Mouse (Mus musculus) left cerebral cortex, adult 18-20 months (tissue): ENCODE results near the gene 1810065E05Rik. TPM values are rescaled to one million over a fixed set of nuclear protein-coding genes. Genes with fewer than 3 reads are reported as not detected.

ENCODE experiments used
- DNase-seq, 2 experiments: peaks; one replicate each; pipeline ENCODE4 v3.0.0; 2021 to 2022; ENCODE audit warnings: low spot score in 2 of 2, mixed read lengths in 1 of 2
- long read RNA-seq, 2 experiments: library from polyadenylated mRNA; stranded (forward); transcript quantifications; one replicate each; pipeline ENCODE4 v2.0.0; 2021
- total RNA-seq, 2 experiments: library from RNA; stranded (reverse); gene quantifications; 2 replicates each; pipeline ENCODE4 v1.2.3; 2021

Gene 1810065E05Rik
- total RNA-seq, result not detected
- long read RNA-seq, experiment 1, result 0 reads
- long read RNA-seq, experiment 2, result 0 reads

- DNase-seq, result no peak
These were observed at the start of gene 1810065E05Rik for GRCm38 (mm10) chr11:58420815-58421214. TSS of gene 1810065E05Rik (plus strand) at chr11:58421111.

GRCm38 (mm10) chr11:58377273-58377672, 43.6 kb upstream of the 1810065E05Rik start:
- no peak for DNase-seq

- no peak for DNase-seq
These were observed 43.2 kb upstream of the 1810065E05Rik start for GRCm38 (mm10) chr11:58377686-58378085.

GRCm38 (mm10) chr11:58378763-58379278, 42.1 kb upstream of the 1810065E05Rik start, which contains the start of gene Lypd8:
TSS of gene Lypd8 (plus strand) at chr11:58379043.
- DNase-seq, result no peak

- no peak for DNase-seq
These were observed 41.4 kb upstream of the 1810065E05Rik start for GRCm38 (mm10) chr11:58379516-58379915.

- DNase-seq, result no peak
These were observed 38.4 kb upstream of the 1810065E05Rik start for GRCm38 (mm10) chr11:58382471-58382870.

- no peak for DNase-seq
These were observed 20.8 kb upstream of the 1810065E05Rik start for GRCm38 (mm10) chr11:58399985-58400645.

- no peak for DNase-seq
These were observed 20.3 kb upstream of the 1810065E05Rik start for GRCm38 (mm10) chr11:58400655-58401054.

- DNase-seq, result no peak
These were observed 12.8 kb upstream of the 1810065E05Rik start for GRCm38 (mm10) chr11:58408066-58408465.

GRCm38 (mm10) chr11:58418336-58418735, 2.6 kb upstream of the 1810065E05Rik start:
- DNase-seq, result no peak

GRCm38 (mm10) chr11:58432259-58432658, 11.3 kb downstream of the 1810065E05Rik start, which contains the start of gene Gm12253:
TSS of gene Gm12253 (plus strand) at chr11:58432559.
- DNase-seq, result no peak

- DNase-seq, result no peak
These were observed 17.0 kb downstream of the 1810065E05Rik start for GRCm38 (mm10) chr11:58437866-58438265.

- no peak for DNase-seq
These were observed 31.8 kb downstream of the 1810065E05Rik start, which contains the start of gene Lypd9 for GRCm38 (mm10) chr11:58452759-58453158. TSS of gene Lypd9 (minus strand) at chr11:58452923.

GRCm38 (mm10) chr11:58453592-58453991, 32.7 kb downstream of the 1810065E05Rik start:
- DNase-seq, result no peak

- no peak for DNase-seq
These were observed 41.3 kb downstream of the 1810065E05Rik start, which contains the start of gene Olfr30 for GRCm38 (mm10) chr11:58462170-58462569. TSS of gene Olfr30 (minus strand) at chr11:58462270.

Other genes with a start within 250 kb of the 1810065E05Rik start
- gene Mrpl22, start 249.4 kb upstream of the 1810065E05Rik start, total RNA-seq, result 10 to 100 TPM; 36.0 to 39.6 TPM
- 1 to 10 TPM; 3.8 to 5.4 TPM for gene Igtp, start 221.6 kb upstream of the 1810065E05Rik start, total RNA-seq
- 1 to 10 TPM; 2.4 to 3.6 TPM for gene Irgm2, start 221.5 kb upstream of the 1810065E05Rik start, total RNA-seq
- gene 4930438A08Rik, start 146.3 kb upstream of the 1810065E05Rik start, total RNA-seq, result not detected
- 10 to 100 TPM; 25.4 to 28.9 TPM for gene Zfp692, start 114.0 kb upstream of the 1810065E05Rik start, total RNA-seq
- 10 to 100 TPM; 39.4 to 45.1 TPM for gene Zfp672, start 90.8 kb upstream of the 1810065E05Rik start, total RNA-seq
- 10 to 100 TPM; 50.1 to 53.7 TPM for gene Sh3bp5l, start 90.4 kb upstream of the 1810065E05Rik start, total RNA-seq
- not detected for gene Lypd8, start 42.1 kb upstream of the 1810065E05Rik start, total RNA-seq
- gene Gm12253, start 11.4 kb downstream of the 1810065E05Rik start, total RNA-seq, result not detected
- not detected for gene Lypd9, start 31.8 kb downstream of the 1810065E05Rik start, total RNA-seq
- gene Olfr30, start 41.2 kb downstream of the 1810065E05Rik start, total RNA-seq, result not detected
- gene Olfr332, start 71.4 kb downstream of the 1810065E05Rik start, total RNA-seq, result not detected
- gene Olfr331, start 81.5 kb downstream of the 1810065E05Rik start, total RNA-seq, result not detected
- not detected for gene Olfr330, start 113.7 kb downstream of the 1810065E05Rik start, total RNA-seq
- not detected for gene Olfr329-ps, start 125.3 kb downstream of the 1810065E05Rik start, total RNA-seq
- not detected for gene Olfr328, start 134.5 kb downstream of the 1810065E05Rik start, total RNA-seq
- not detected for gene Olfr224, start 149.4 kb downstream of the 1810065E05Rik start, total RNA-seq
- gene Olfr325, start 156.6 kb downstream of the 1810065E05Rik start, total RNA-seq, result not detected
- gene Olfr324, start 174.0 kb downstream of the 1810065E05Rik start, total RNA-seq, result not detected
- gene 2210407C18Rik, start 195.0 kb downstream of the 1810065E05Rik start, total RNA-seq, result not detected
- not detected for gene Olfr323, start 209.4 kb downstream of the 1810065E05Rik start, total RNA-seq
- gene Trim58, start 219.4 kb downstream of the 1810065E05Rik start, total RNA-seq, result under 1 TPM in 1 of 2 experiments, not detected in 1; 0.21 TPM
- gene Olfr322, start 237.7 kb downstream of the 1810065E05Rik start, total RNA-seq, result not detected